Mouse (Mus musculus): ENCODE measurements at regions not wholly inside any gene's neighbourhood (a gene's known extent, or its start where the extent isn't known, plus 50 kb on each side); places are given as distances from the start of the nearest gene placed in this dataset.

DNA sequence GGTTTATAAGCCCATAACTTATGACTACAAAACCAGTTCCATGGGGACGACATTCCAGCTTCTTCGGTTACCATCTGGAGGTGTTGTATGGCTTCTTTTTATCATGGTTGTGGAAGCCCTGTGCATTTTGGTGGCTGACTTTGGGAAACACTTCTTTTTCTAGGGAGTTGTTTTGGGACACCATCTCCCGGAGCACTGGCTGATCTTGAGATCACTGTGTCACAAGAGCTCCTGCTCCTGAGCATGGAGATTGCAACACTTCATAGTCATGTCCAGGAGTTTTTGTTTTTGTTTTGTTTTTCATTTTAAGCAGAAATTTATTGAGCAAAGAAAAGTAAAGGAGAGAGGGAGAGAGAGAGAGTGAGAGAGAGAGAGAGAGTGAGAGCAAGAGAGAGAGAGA, 729.1 kb upstream of the Car8 start:
- ATAC-seq (replicated peaks; ENCODE audit: low FRiP score, poor library complexity, severe bottlenecking): no peak

- no peak for ATAC-seq (replicated peaks; ENCODE audit: low FRiP score, poor library complexity, severe bottlenecking)
These were observed 726.7 kb upstream of the Car8 start for GRCm38 (mm10) chr4:8965563-8965962.

DNA sequence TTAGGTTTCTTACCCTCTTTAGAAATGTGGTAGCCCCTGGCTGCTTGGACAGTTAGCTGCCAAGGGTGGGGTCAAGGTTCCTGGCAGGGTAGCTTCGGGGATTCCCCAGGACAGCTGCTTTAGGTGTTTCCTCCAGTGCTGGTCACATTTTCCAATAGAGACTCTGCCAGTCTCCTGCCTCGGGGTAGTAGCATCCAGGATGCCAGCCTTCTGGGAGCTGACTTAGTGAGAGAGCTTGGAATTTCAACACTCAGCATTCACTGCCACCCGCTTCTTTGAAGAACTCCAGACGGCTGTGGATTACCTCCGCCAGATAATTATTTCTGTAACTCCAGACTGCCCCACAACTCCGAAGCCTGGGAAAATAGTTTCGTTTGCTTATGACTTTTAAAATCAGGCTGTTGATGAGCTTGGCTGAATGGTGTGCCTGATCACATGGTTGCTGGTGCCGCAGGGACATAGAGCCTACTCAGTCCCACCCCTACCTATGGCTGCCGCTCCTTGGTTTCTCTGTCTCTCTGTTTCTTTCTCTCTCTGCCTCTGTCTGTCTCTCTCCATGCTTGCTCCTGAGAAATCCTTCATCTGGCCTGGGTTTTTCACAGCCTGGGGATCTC, 724.2 kb upstream of the Car8 start:
- no peak for ATAC-seq (replicated peaks; ENCODE audit: low FRiP score, poor library complexity, severe bottlenecking)

DNA sequence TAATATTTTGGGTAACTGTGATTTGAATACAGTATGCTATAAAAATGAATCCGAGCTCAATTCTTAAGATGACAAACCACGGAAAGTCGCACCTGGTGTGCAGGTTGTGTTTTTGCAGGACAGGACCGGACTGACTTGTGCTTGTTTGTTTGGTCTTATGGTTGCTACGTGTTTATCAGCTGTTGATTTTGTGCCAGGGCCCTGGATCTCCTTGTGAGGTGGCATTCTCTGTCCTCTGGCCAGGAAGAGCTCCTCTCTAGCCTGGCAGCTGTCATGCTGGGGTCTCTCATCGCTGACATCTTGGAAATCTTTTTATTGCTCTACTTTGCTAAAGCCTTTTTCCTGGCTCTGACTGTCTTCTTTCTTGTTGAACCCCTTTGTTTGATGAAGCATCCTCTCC, 723.0 kb upstream of the Car8 start:
- ATAC-seq (replicated peaks; ENCODE audit: low FRiP score, poor library complexity, severe bottlenecking): no peak

DNA sequence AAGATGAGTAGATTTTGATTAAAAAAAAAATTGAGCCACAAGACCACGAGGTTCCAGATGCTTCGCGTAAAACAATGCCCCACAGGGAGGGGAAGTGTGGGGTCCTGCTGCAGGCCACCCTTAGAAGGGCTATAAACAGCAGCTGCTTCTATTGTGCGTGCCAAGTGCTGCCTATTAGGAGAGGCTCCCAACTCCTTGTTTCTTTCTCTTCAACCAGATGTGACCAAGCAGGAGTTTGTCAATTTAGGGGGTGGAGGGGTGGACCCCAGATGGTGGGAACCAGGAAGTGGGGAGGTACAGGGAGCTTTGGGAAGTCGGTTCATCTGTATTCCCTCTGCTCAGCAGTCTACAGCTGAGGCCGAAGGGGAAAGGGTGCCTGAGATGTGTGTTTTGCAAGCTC, 718.9 kb upstream of the Car8 start:
- ATAC-seq (replicated peaks; ENCODE audit: low FRiP score, poor library complexity, severe bottlenecking): no peak

DNA sequence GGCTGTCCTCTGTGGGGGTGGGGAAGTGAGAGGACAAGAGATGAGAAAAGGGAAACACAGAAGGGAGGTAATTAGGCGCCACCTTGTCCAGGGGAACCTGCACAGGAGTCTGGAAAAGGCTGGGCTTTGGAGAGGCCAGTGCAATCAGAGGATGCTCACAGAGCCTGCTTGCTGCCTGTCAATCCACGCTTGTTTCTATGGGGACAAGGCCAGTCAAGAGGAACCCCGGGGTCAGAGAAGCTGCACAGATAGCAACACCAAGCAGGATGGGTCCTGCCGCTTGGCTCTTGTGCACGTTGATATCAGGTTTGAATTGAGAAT, 718.1 kb upstream of the Car8 start:
- ATAC-seq (replicated peaks; ENCODE audit: low FRiP score, poor library complexity, severe bottlenecking): no peak

- ATAC-seq (replicated peaks; ENCODE audit: low FRiP score, poor library complexity, severe bottlenecking): no peak
These were observed 717.6 kb upstream of the Car8 start for GRCm38 (mm10) chr4:8956312-8957022.

GRCm38 (mm10) chr4:8955306-8955705, 716.5 kb upstream of the Car8 start:
- no peak for ATAC-seq (replicated peaks; ENCODE audit: low FRiP score, poor library complexity, severe bottlenecking)

GRCm38 (mm10) chr4:8954356-8954914, 715.6 kb upstream of the Car8 start:
- no peak for ATAC-seq (replicated peaks; ENCODE audit: low FRiP score, poor library complexity, severe bottlenecking)

- ATAC-seq (replicated peaks; ENCODE audit: low FRiP score, poor library complexity, severe bottlenecking): no peak
These were observed 714.3 kb upstream of the Car8 start for GRCm38 (mm10) chr4:8953181-8953580.

DNA sequence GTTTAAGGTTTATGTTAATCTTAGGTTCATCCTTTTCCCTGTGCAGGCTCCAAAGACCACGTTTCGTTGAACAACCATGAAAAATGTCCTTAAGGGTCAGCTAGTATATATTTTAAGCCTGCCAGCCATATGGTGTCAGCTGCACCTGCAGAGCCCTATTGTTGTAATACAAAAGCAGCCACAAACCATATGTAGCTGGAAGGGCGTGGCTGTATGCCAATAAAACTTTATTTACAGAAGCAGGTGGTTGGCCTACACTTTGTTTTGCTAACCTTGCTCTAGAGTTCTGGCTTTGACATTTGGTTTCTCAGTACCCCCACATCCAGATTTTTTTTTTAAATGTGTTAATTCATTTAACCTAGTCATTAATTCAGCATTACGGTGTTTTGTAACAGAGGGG, 711.1 kb upstream of the Car8 start:
- no peak for ATAC-seq (replicated peaks; ENCODE audit: low FRiP score, poor library complexity, severe bottlenecking)

GRCm38 (mm10) chr4:8949537-8949936, 710.7 kb upstream of the Car8 start:
- ATAC-seq (replicated peaks; ENCODE audit: low FRiP score, poor library complexity, severe bottlenecking): no peak

DNA sequence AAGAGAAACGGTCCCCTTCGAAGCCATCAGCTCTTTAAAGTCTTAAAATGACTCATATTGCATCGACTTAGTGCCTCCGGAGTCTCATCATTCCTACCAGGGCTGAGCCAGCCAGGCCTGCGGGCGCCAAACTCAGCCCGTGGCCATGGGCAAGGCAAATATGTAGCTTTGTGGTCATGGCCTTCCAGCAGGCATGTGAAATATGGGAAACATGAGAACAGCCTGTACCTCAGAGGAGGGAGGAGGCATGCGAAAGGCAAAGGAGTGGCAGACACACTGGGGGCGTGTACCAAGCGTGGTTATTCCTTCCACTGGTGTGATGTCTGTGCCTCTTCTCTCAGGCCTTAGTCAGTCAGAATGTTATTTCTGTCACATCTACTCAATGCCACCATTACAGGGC, 706.3 kb upstream of the Car8 start:
- no peak for ATAC-seq (replicated peaks; ENCODE audit: low FRiP score, poor library complexity, severe bottlenecking)

DNA sequence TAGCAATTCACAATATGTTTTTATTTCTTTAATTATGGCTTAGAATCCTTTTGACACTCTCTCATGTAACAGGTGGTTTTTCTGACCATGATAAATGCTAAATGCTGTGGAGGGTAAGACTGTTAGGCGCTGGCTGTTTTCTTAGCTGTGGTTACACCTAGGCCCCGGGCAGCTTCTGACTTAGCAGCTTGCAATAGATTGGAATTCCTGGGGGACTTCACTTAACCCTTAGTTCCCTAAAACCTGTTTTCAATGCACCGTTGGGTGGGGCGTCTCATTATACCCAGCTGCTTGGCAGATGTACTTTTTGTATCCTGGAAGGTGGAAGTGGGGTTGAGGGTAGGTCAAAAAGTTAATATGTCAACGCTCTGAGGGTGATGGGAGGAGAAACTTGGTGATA, 704.2 kb upstream of the Car8 start:
- no peak for ATAC-seq (replicated peaks; ENCODE audit: low FRiP score, poor library complexity, severe bottlenecking)

- ATAC-seq (replicated peaks; ENCODE audit: low FRiP score, poor library complexity, severe bottlenecking): no peak
These were observed 700.1 kb upstream of the Car8 start for GRCm38 (mm10) chr4:8938948-8939411.

GRCm38 (mm10) chr4:8935899-8936298, 697.1 kb upstream of the Car8 start:
- ATAC-seq (replicated peaks; ENCODE audit: low FRiP score, poor library complexity, severe bottlenecking): no peak

GRCm38 (mm10) chr4:8934541-8934940, 695.7 kb upstream of the Car8 start:
- ATAC-seq (replicated peaks; ENCODE audit: low FRiP score, poor library complexity, severe bottlenecking): no peak

GRCm38 (mm10) chr4:8929346-8929745, 690.5 kb upstream of the Car8 start:
- no peak for ATAC-seq (replicated peaks; ENCODE audit: low FRiP score, poor library complexity, severe bottlenecking)

DNA sequence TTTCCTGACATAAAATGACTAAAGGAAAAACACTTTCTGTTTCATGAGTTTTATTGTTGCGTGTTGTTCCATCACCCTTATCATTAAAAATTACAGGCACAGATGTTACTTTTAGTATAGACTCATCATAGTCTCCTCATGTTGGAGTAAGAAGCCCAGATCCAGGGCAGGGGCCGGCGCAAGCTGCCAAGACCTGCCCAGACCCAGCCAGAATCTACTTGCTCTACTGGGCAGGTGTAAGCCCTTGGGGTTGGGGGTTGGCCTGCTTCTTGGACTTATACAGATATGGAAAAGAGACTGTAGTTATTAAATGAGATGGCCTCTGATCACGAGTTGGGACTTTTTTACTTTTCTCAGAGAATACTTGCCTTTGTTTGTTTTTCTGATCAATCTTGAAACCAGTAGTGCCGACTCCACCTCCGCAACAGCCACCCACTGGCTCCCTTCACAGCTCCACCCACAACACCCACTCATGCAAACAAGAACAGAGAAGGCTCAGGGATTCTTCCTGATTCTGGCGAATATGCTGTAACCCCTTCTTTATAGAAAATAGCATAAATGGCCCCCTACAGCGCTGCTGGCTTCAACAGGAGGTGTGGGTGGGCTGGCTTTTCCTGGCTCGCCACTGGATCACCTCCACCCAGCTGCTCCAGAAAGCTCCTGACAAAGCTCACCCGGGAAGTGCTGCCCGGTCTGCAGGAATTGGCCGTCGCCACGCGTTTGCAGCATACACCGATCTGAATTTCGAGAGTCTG, 689.9 kb upstream of the Car8 start:
- no peak for ATAC-seq (replicated peaks; ENCODE audit: low FRiP score, poor library complexity, severe bottlenecking)

DNA sequence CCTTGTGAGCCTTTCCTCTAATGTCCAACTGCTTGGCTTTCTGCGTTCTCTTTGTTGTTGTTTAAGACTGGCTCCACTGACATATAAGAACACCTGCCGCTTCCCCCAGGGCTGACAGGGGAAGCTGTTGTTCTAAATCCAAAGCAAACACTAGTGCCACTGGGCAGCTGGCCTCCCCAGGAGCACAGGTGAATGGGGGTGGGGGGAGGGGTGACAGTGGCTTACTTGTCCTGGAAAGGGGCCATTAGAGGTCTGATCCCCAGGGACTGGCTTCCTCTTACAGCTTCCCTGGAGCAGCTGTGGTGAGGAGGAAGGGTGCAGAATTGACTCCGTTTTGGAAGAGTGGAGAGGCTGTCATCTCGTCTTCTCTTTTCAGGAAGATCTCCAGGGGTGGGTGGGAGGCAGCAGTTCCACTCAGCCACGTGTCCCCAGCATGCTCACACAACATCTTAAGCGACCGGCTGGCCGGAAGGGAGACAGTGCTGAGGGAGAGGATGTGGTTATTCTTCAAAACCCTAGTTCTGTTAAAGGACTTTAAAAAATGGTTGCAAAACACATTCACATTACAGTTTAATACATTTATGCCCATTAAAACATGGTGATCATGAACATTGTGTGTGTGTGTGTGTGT, 688.5 kb upstream of the Car8 start:
- ATAC-seq (replicated peaks; ENCODE audit: low FRiP score, poor library complexity, severe bottlenecking): no peak

Measured in erythroblast, adult 5-6 weeks (primary cell).